Mouse (Mus musculus) stomach, postnatal 0 days (tissue): ENCODE measurements at regions not wholly inside any gene's neighbourhood (a gene's known extent, or its start where the extent isn't known, plus 50 kb on each side); places are given as distances from the start of the nearest gene placed in this dataset.

Experiments
- ATAC-seq: fragments of 200-750 bp; cut with Nextera tagmentation; 2 replicates; pipeline ENCODE4 v1.8.0; 2017; ENCODE audit not compliant: low FRiP score, low TSS enrichment
- DNase-seq: peaks from one replicate; pipeline ENCODE4 v3.0.0-alpha.2; 2016; ENCODE audit warnings: low spot score
- H3K27ac ChIP-seq: fragments of 300-500 bp; sonication (generic); replicated peaks from 2 replicates; pipeline ENCODE4 v1.5.1; 2014; ENCODE audit warnings: mild to moderate bottlenecking, control low read depth
- H3K27me3 ChIP-seq: fragments of 300-500 bp; sonication (generic); 2 replicates; pipeline ENCODE4 v1.6.1; 2014; ENCODE audit warnings: low read length; ENCODE audit not compliant: control insufficient read depth, insufficient read depth
- H3K36me3 ChIP-seq: fragments of 300-500 bp; sonication (generic); 2 replicates; pipeline ENCODE4 v1.6.1; 2014; ENCODE audit warnings: low read length, mixed read lengths; ENCODE audit not compliant: control insufficient read depth, insufficient read depth
- H3K4me1 ChIP-seq: fragments of 300-500 bp; sonication (generic); replicated peaks from 2 replicates; pipeline ENCODE4 v1.6.1; 2014; ENCODE audit warnings: antibody characterized with exemption; ENCODE audit not compliant: control insufficient read depth, insufficient read depth
- H3K4me2 ChIP-seq: fragments of 300-500 bp; sonication (generic); replicated peaks from 2 replicates; pipeline ENCODE4 v1.6.1; 2014; ENCODE audit warnings: low read depth, mild to moderate bottlenecking, control low read depth, moderate library complexity
- H3K4me3 ChIP-seq: fragments of 300-500 bp; sonication (generic); 2 replicates; pipeline ENCODE4 v1.5.1; 2014; ENCODE audit warnings: low read depth, low read length, control low read depth
- H3K9ac ChIP-seq: fragments of 300-500 bp; sonication (generic); 2 replicates; pipeline ENCODE4 v1.6.1; 2014; ENCODE audit warnings: mild to moderate bottlenecking, low read length, control low read depth, mixed read lengths
- H3K9me3 ChIP-seq: fragments of 300-500 bp; sonication (generic); 2 replicates; pipeline ENCODE4 v1.6.1; 2016; ENCODE audit warnings: low read length; ENCODE audit not compliant: control insufficient read depth
- CTCF ChIP-seq: IDR thresholded peaks from 2 replicates; pipeline ENCODE4 v1.5.1; 2016; ENCODE audit warnings: antibody characterized with exemption, low read depth, mild to moderate bottlenecking, moderate library complexity
- EP300 ChIP-seq: optimal IDR thresholded peaks from 2 replicates; pipeline ENCODE3; 2016; ENCODE audit warnings: antibody characterized with exemption
- WGBS: fragments of 180-500 bp; shearing (Covaris S2); extraction: QIAGEN DNeasy Blood & Tissue Kit; methylation state at CpG from one replicate; pipeline ENCODE4 v1.1.7; 2014; 5-methylcytosine and 5-hydroxymethylcytosine counted together

GRCm38 (mm10) chr6:49558508-49558907, 163.1 kb downstream of the Stk31 start:
- Histone ChIP-seq H3K9me3 (no peaks in the 10 kb centered on the region), H3K36me3 (no peaks in the 10 kb centered on the region), H3K4me1 (no peaks in the 10 kb centered on the region), H3K9ac (no peak overlapping the region), H3K4me2 (no peak overlapping the region), H3K27ac (no peak overlapping the region), H3K4me3 (no peak overlapping the region), H3K27me3 (no peaks in the 10 kb centered on the region)
- ATAC-seq (no peak), DNase-seq (no peak)
- TF ChIP-seq EP300 (no peak), CTCF (no peak)
- WGBS, result 43% methylated on average over 1 of the region's 1 CpGs

- TF ChIP-seq EP300, result no peak
- TF ChIP-seq CTCF, result no peak
- WGBS, result 64% methylated on average over 11 of the region's 11 CpGs
- Histone ChIP-seq H3K4me1 (no peaks in the 10 kb centered on the region), H3K27me3 (no peaks in the 10 kb centered on the region), H3K27ac (no peak overlapping the region), H3K9ac (no peak overlapping the region), H3K4me2 (no peak overlapping the region), H3K9me3 (no peaks in the 10 kb centered on the region), H3K36me3 (no peaks in the 10 kb centered on the region), H3K4me3 (no peak overlapping the region)
- DNase-seq (no peak), ATAC-seq (no peak)
These were observed 163.7 kb downstream of the Stk31 start for GRCm38 (mm10) chr6:49559112-49559511.

- DNase-seq, result no peak
These were observed 182.9 kb downstream of the Stk31 start for GRCm38 (mm10) chr6:49578340-49578739.

GRCm38 (mm10) chr6:49579691-49580090, 184.3 kb downstream of the Stk31 start:
- DNase-seq, result no peak
- 58% methylated on average over 4 of the region's 4 CpGs for WGBS
- Histone ChIP-seq H3K27me3 (no peaks in the 10 kb centered on the region), H3K4me2 (no peak overlapping the region), H3K4me3 (no peak overlapping the region), H3K9me3 (no peaks in the 10 kb centered on the region), H3K4me1 (no peaks in the 10 kb centered on the region), H3K27ac (no peak overlapping the region), H3K36me3 (no peaks in the 10 kb centered on the region), H3K9ac (no peak overlapping the region)
- TF ChIP-seq EP300, result no peak
- ATAC-seq, result no peak

More at GRCm38 (mm10) chr6:49578340-49578739, 182.9 kb downstream of the Stk31 start:
- no peak overlapping the region for H3K4me3 ChIP-seq
- no peak for ATAC-seq
- TF ChIP-seq EP300 (no peak), CTCF (no peak)
- no peaks in the 10 kb centered on the region for H3K27me3 ChIP-seq
- no peak overlapping the region for H3K4me2 ChIP-seq
- no peak overlapping the region for H3K27ac ChIP-seq
- 63% methylated on average over 6 of the region's 6 CpGs for WGBS
- no peaks in the 10 kb centered on the region for H3K9me3 ChIP-seq
- H3K36me3 ChIP-seq, result no peaks in the 10 kb centered on the region
- H3K9ac ChIP-seq, result no peak overlapping the region
- no peaks in the 10 kb centered on the region for H3K4me1 ChIP-seq

GRCm38 (mm10) chr6:49582040-49582707, 186.8 kb downstream of the Stk31 start:
- Histone ChIP-seq H3K27ac (no peak overlapping the region), H3K4me2 (no peak overlapping the region), H3K4me3 (no peak overlapping the region), H3K9me3 (no peaks in the 10 kb centered on the region), H3K27me3 (no peaks in the 10 kb centered on the region), H3K9ac (no peak overlapping the region), H3K36me3 (no peaks in the 10 kb centered on the region), H3K4me1 (no peaks in the 10 kb centered on the region)
- ATAC-seq, result no peak
- no peak for DNase-seq
- TF ChIP-seq EP300 (no peak), CTCF (no peak)
- 70% methylated on average over 8 of the region's 8 CpGs for WGBS

- no peak for ATAC-seq
- H3K4me1 ChIP-seq, result no peaks in the 10 kb centered on the region
- 37% methylated on average over 5 of the region's 5 CpGs for WGBS
- DNase-seq, result no peak
- H3K4me3 ChIP-seq, result no peak overlapping the region
- H3K9me3 ChIP-seq, result no peaks in the 10 kb centered on the region
- H3K27ac ChIP-seq, result no peak overlapping the region
- H3K9ac ChIP-seq, result no peak overlapping the region
- H3K4me2 ChIP-seq, result no peak overlapping the region
- TF ChIP-seq CTCF (no peak), EP300 (no peak)
- no peaks in the 10 kb centered on the region for H3K36me3 ChIP-seq
- no peaks in the 10 kb centered on the region for H3K27me3 ChIP-seq
These were observed 191.1 kb downstream of the Stk31 start for GRCm38 (mm10) chr6:49586553-49586952.
